Mouse (Mus musculus) neutrophil, adult 65 days (primary cell): Measurements from ENCODE around the gene Gmps. TPM values are rescaled to one million over a fixed set of nuclear protein-coding genes. Genes with fewer than 3 reads are reported as not detected.

Experiments
- total RNA-seq: library from RNA; stranded (reverse); gene quantifications from 2 replicates; pipeline ENCODE4 v1.2.4, GENCODE M21; 2023

Gmps gene
- 7.6 and 11.6 TPM in 2 replicates for total RNA-seq

GRCm38 (mm10) chr3:63975955-63976908 lies at the start of gene Gmps:
TSS of gene Gmps (plus strand) at chr3:63976106.

GRCm38 (mm10) chr3:63928878-63929859 lies 46.7 kb upstream of the Gmps start, which contains the start of gene E130311K13Rik:
TSS of gene E130311K13Rik (minus strand) at chr3:63929472.

GRCm38 (mm10) chr3:63964100-63964921 lies 11.6 kb upstream of the Gmps start, which contains the start of gene Slc33a1:
TSS of gene Slc33a1 (minus strand) at chr3:63964768.

Other genes with a start within 250 kb of the Gmps start
- gene Plch1, start 76.6 kb upstream of the Gmps start, total RNA-seq: not detected in 2 replicates
- gene E130311K13Rik, start 46.6 kb upstream of the Gmps start, total RNA-seq: 0.38 and 1.6 TPM in 2 replicates
- 10.6 and 12.0 TPM in 2 replicates for gene Slc33a1, start 11.3 kb upstream of the Gmps start, total RNA-seq
- not detected in 2 replicates for gene Vmn2r1, start 105.4 kb downstream of the Gmps start, total RNA-seq
- not detected in 2 replicates for gene Vmn2r2, start 165.8 kb downstream of the Gmps start, total RNA-seq